Mouse (Mus musculus): ENCODE results near the gene AC129217.1. TPM values are rescaled to one million over a fixed set of nuclear protein-coding genes. Genes with fewer than 3 reads are reported as not detected.

AC129217.1 gene
- polyA plus RNA-seq, 1 experiment from 2014 or later, result not detected

Other genes starting within 250 kb of the AC129217.1 start
- gene Slc22a8, start 238.5 kb upstream of the AC129217.1 start, polyA plus RNA-seq (2014; fragmentation: Illumina TruSeq; extraction: RNeasy Lipid Tissue Mini Kit (QIAGEN cat#74804); ENCODE audit: low read depth, low replicate concordance), result not detected
- not detected for gene Slc22a6, start 211.7 kb upstream of the AC129217.1 start, polyA plus RNA-seq (2014; fragmentation: Illumina TruSeq; extraction: RNeasy Lipid Tissue Mini Kit (QIAGEN cat#74804); ENCODE audit: low read depth, low replicate concordance)
- 0.08 TPM for gene Chrm1, start 166.0 kb upstream of the AC129217.1 start, polyA plus RNA-seq (2014; fragmentation: Illumina TruSeq; extraction: RNeasy Lipid Tissue Mini Kit (QIAGEN cat#74804); ENCODE audit: low read depth, low replicate concordance)
- 49.2 TPM for gene Slc3a2, start 106.4 kb upstream of the AC129217.1 start, polyA plus RNA-seq (2014; fragmentation: Illumina TruSeq; extraction: RNeasy Lipid Tissue Mini Kit (QIAGEN cat#74804); ENCODE audit: low read depth, low replicate concordance)
- 8.7 TPM for gene Wdr74, start 93.9 kb upstream of the AC129217.1 start, polyA plus RNA-seq (2014; fragmentation: Illumina TruSeq; extraction: RNeasy Lipid Tissue Mini Kit (QIAGEN cat#74804); ENCODE audit: low read depth, low replicate concordance)
- not detected for gene 1700092M07Rik, start 89.1 kb upstream of the AC129217.1 start, polyA plus RNA-seq (2014; fragmentation: Illumina TruSeq; extraction: RNeasy Lipid Tissue Mini Kit (QIAGEN cat#74804); ENCODE audit: low read depth, low replicate concordance)
- 45.2 TPM for gene Stx5a, start 88.4 kb upstream of the AC129217.1 start, polyA plus RNA-seq (2014; fragmentation: Illumina TruSeq; extraction: RNeasy Lipid Tissue Mini Kit (QIAGEN cat#74804); ENCODE audit: low read depth, low replicate concordance)
- gene Nxf1, start 72.7 kb upstream of the AC129217.1 start, polyA plus RNA-seq (2014; fragmentation: Illumina TruSeq; extraction: RNeasy Lipid Tissue Mini Kit (QIAGEN cat#74804); ENCODE audit: low read depth, low replicate concordance), result 39.4 TPM
- 19.2 TPM for gene Tmem223, start 58.8 kb upstream of the AC129217.1 start, polyA plus RNA-seq (2014; fragmentation: Illumina TruSeq; extraction: RNeasy Lipid Tissue Mini Kit (QIAGEN cat#74804); ENCODE audit: low read depth, low replicate concordance)
- gene Tmem179b, start 55.3 kb upstream of the AC129217.1 start, polyA plus RNA-seq (2014; fragmentation: Illumina TruSeq; extraction: RNeasy Lipid Tissue Mini Kit (QIAGEN cat#74804); ENCODE audit: low read depth, low replicate concordance), result 30.8 TPM
- not detected for gene Taf6l, start 43.4 kb upstream of the AC129217.1 start, polyA plus RNA-seq (2014; fragmentation: Illumina TruSeq; extraction: RNeasy Lipid Tissue Mini Kit (QIAGEN cat#74804); ENCODE audit: low read depth, low replicate concordance)
- 19.2 TPM for gene Polr2g, start 31.2 kb upstream of the AC129217.1 start, polyA plus RNA-seq (2014; fragmentation: Illumina TruSeq; extraction: RNeasy Lipid Tissue Mini Kit (QIAGEN cat#74804); ENCODE audit: low read depth, low replicate concordance)
- gene Zbtb3, start 27.2 kb upstream of the AC129217.1 start, polyA plus RNA-seq (2014; fragmentation: Illumina TruSeq; extraction: RNeasy Lipid Tissue Mini Kit (QIAGEN cat#74804); ENCODE audit: low read depth, low replicate concordance), result not detected
- gene Ttc9c, start 10.4 kb upstream of the AC129217.1 start, polyA plus RNA-seq (2014; fragmentation: Illumina TruSeq; extraction: RNeasy Lipid Tissue Mini Kit (QIAGEN cat#74804); ENCODE audit: low read depth, low replicate concordance), result 27.0 TPM
- 49.7 TPM for gene Hnrnpul2, start 9.8 kb upstream of the AC129217.1 start, polyA plus RNA-seq (2014; fragmentation: Illumina TruSeq; extraction: RNeasy Lipid Tissue Mini Kit (QIAGEN cat#74804); ENCODE audit: low read depth, low replicate concordance)
- 6.6 TPM for gene Bscl2, start 7.7 kb downstream of the AC129217.1 start, polyA plus RNA-seq (2014; fragmentation: Illumina TruSeq; extraction: RNeasy Lipid Tissue Mini Kit (QIAGEN cat#74804); ENCODE audit: low read depth, low replicate concordance)
- gene Gng3, start 9.4 kb downstream of the AC129217.1 start, polyA plus RNA-seq (2014; fragmentation: Illumina TruSeq; extraction: RNeasy Lipid Tissue Mini Kit (QIAGEN cat#74804); ENCODE audit: low read depth, low replicate concordance), result not detected
- gene Lrrn4cl, start 21.0 kb downstream of the AC129217.1 start, polyA plus RNA-seq (2014; fragmentation: Illumina TruSeq; extraction: RNeasy Lipid Tissue Mini Kit (QIAGEN cat#74804); ENCODE audit: low read depth, low replicate concordance), result not detected
- 32.8 TPM for gene Ubxn1, start 41.7 kb downstream of the AC129217.1 start, polyA plus RNA-seq (2014; fragmentation: Illumina TruSeq; extraction: RNeasy Lipid Tissue Mini Kit (QIAGEN cat#74804); ENCODE audit: low read depth, low replicate concordance)
- gene Uqcc3, start 51.1 kb downstream of the AC129217.1 start, polyA plus RNA-seq (2014; fragmentation: Illumina TruSeq; extraction: RNeasy Lipid Tissue Mini Kit (QIAGEN cat#74804); ENCODE audit: low read depth, low replicate concordance), result 2.7 TPM
- gene Lbhd1, start 54.0 kb downstream of the AC129217.1 start, polyA plus RNA-seq (2014; fragmentation: Illumina TruSeq; extraction: RNeasy Lipid Tissue Mini Kit (QIAGEN cat#74804); ENCODE audit: low read depth, low replicate concordance), result 49.1 TPM
- not detected for gene Gm49403, start 54.2 kb downstream of the AC129217.1 start, polyA plus RNA-seq (2014; fragmentation: Illumina TruSeq; extraction: RNeasy Lipid Tissue Mini Kit (QIAGEN cat#74804); ENCODE audit: low read depth, low replicate concordance)
- 9.1 TPM for gene 1810009A15Rik, start 59.1 kb downstream of the AC129217.1 start, polyA plus RNA-seq (2014; fragmentation: Illumina TruSeq; extraction: RNeasy Lipid Tissue Mini Kit (QIAGEN cat#74804); ENCODE audit: low read depth, low replicate concordance)
- not detected for gene Gm49416, start 59.2 kb downstream of the AC129217.1 start, polyA plus RNA-seq (2014; fragmentation: Illumina TruSeq; extraction: RNeasy Lipid Tissue Mini Kit (QIAGEN cat#74804); ENCODE audit: low read depth, low replicate concordance)
- 0.77 TPM for gene Ints5, start 63.2 kb downstream of the AC129217.1 start, polyA plus RNA-seq (2014; fragmentation: Illumina TruSeq; extraction: RNeasy Lipid Tissue Mini Kit (QIAGEN cat#74804); ENCODE audit: low read depth, low replicate concordance)
- 79.5 TPM for gene Ganab, start 68.3 kb downstream of the AC129217.1 start, polyA plus RNA-seq (2014; fragmentation: Illumina TruSeq; extraction: RNeasy Lipid Tissue Mini Kit (QIAGEN cat#74804); ENCODE audit: low read depth, low replicate concordance)
- gene B3gat3, start 90.6 kb downstream of the AC129217.1 start, polyA plus RNA-seq (2014; fragmentation: Illumina TruSeq; extraction: RNeasy Lipid Tissue Mini Kit (QIAGEN cat#74804); ENCODE audit: low read depth, low replicate concordance), result 6.2 TPM
- gene Rom1, start 99.6 kb downstream of the AC129217.1 start, polyA plus RNA-seq (2014; fragmentation: Illumina TruSeq; extraction: RNeasy Lipid Tissue Mini Kit (QIAGEN cat#74804); ENCODE audit: low read depth, low replicate concordance), result 0.50 TPM
- gene Eml3, start 99.8 kb downstream of the AC129217.1 start, polyA plus RNA-seq (2014; fragmentation: Illumina TruSeq; extraction: RNeasy Lipid Tissue Mini Kit (QIAGEN cat#74804); ENCODE audit: low read depth, low replicate concordance), result 5.5 TPM
- gene Mta2, start 112.1 kb downstream of the AC129217.1 start, polyA plus RNA-seq (2014; fragmentation: Illumina TruSeq; extraction: RNeasy Lipid Tissue Mini Kit (QIAGEN cat#74804); ENCODE audit: low read depth, low replicate concordance), result 28.0 TPM
- 2.6 TPM for gene Tut1, start 124.1 kb downstream of the AC129217.1 start, polyA plus RNA-seq (2014; fragmentation: Illumina TruSeq; extraction: RNeasy Lipid Tissue Mini Kit (QIAGEN cat#74804); ENCODE audit: low read depth, low replicate concordance)
- gene Eef1g, start 137.3 kb downstream of the AC129217.1 start, polyA plus RNA-seq (2014; fragmentation: Illumina TruSeq; extraction: RNeasy Lipid Tissue Mini Kit (QIAGEN cat#74804); ENCODE audit: low read depth, low replicate concordance), result 44.9 TPM
- 3.2 TPM for gene Ahnak, start 159.5 kb downstream of the AC129217.1 start, polyA plus RNA-seq (2014; fragmentation: Illumina TruSeq; extraction: RNeasy Lipid Tissue Mini Kit (QIAGEN cat#74804); ENCODE audit: low read depth, low replicate concordance)